Mouse (Mus musculus) MEL (cell line): ENCODE measurements around the gene Stat4.

Source experiments
- CTCF ChIP-seq, 3 experiments: IDR thresholded peaks in 2 of 3; conservative IDR thresholded peaks in 1 of 3; 2 replicates each; pipeline ENCODE4 v1.5.1; 2011 to 2012; ENCODE audit warnings: low read length in 3 of 3, low read depth in 2 of 3, mild to moderate bottlenecking in 2 of 3, improper control_type of control experiment in 1 of 3, inconsistent platforms in 1 of 3, mixed read lengths in 1 of 3, moderate library complexity in 1 of 3; ENCODE audit not compliant: control insufficient read depth in 1 of 3, insufficient read depth in 1 of 3, poor library complexity in 1 of 3, severe bottlenecking in 1 of 3
- GABPA ChIP-seq: IDR thresholded peaks from 2 replicates; pipeline ENCODE4 v1.6.1; 2012; ENCODE audit warnings: low read depth, mild to moderate bottlenecking, inconsistent platforms, low read length, improper control_type of control experiment, moderate library complexity
- MAFK ChIP-seq: IDR thresholded peaks from 2 replicates; pipeline ENCODE4 v1.6.1; 2011; ENCODE audit warnings: low read depth, mild to moderate bottlenecking, low read length, improper control_type of control experiment, borderline replicate concordance
- MEF2A ChIP-seq: IDR thresholded peaks from 2 replicates; pipeline ENCODE4 v1.6.1; 2014; ENCODE audit warnings: low read depth, mild to moderate bottlenecking, inconsistent platforms, low read length, improper control_type of control experiment; ENCODE audit not compliant: poor library complexity, insufficient replicate concordance, severe bottlenecking; ENCODE audit errors: extremely low read depth
- RAD21 ChIP-seq: IDR thresholded peaks from 2 replicates; pipeline ENCODE4 v1.6.1; 2011; ENCODE audit warnings: mild to moderate bottlenecking, low read depth, low read length, improper control_type of control experiment
- RCOR1 ChIP-seq: IDR thresholded peaks from 2 replicates; pipeline ENCODE4 v1.6.1; 2012; ENCODE audit warnings: low read depth, mild to moderate bottlenecking, inconsistent platforms, low read length, improper control_type of control experiment
- USF2 ChIP-seq, 2 experiments: IDR thresholded peaks; 2 replicates each; pipeline ENCODE4 v1.6.1; 2011 to 2012; ENCODE audit warnings: improper control_type of control experiment in 2 of 2, low read length in 2 of 2, borderline replicate concordance in 1 of 2, inconsistent platforms in 1 of 2, low read depth in 1 of 2, mild to moderate bottlenecking in 1 of 2; ENCODE audit not compliant: insufficient read depth in 1 of 2

GRCm38 (mm10) chr1:52010741-52011140 is 23.8 kb downstream of the Stat4 start:
- TF ChIP-seq RCOR1, result no peak
- no peak for TF ChIP-seq RAD21
- no peak for TF ChIP-seq MAFK
- no peak for TF ChIP-seq CTCF (IDR thresholded peaks at IDR 0.05 in 2 of 3, conservative IDR thresholded peaks at IDR 0.05 in 1 of 3; ENCODE audit: control insufficient read depth in 1 of 3, insufficient read depth in 1 of 3, low read depth in 2 of 3, low read length in 3 of 3, poor library complexity in 1 of 3, severe bottlenecking in 1 of 3)
- no peak for TF ChIP-seq USF2 (IDR thresholded peaks at IDR 0.05; ENCODE audit: borderline replicate concordance in 1 of 2, insufficient read depth in 1 of 2, low read depth in 1 of 2, low read length in 2 of 2)
- no peak for TF ChIP-seq GABPA
- TF ChIP-seq MEF2A, result no peak
